Comparison of ENCODE assay signal across 8 mouse cellular contexts in genomic region chr17:26602371-26602885, GRCm38 (mm10). TPM values are rescaled to one million over a fixed set of nuclear protein-coding genes. Genes with fewer than 3 reads are reported as not detected.
DNase-seq lines count a peak whose midpoint lies in the region; ATAC-seq and TF ChIP-seq lines count a peak whose summit lies in the region.

No protein-coding gene starts in this region.

- H3K36me3 ChIP-seq in embryonic facial prominence, embryonic 12.5 days: peaks cover 5% of the 10 kb centered on the region; the same call in 1 of the 2 replicates
- H3K36me3 ChIP-seq in embryonic facial prominence, embryonic 10.5 days (replicated peaks): peaks cover 40% of the 10 kb centered on the region
- peaks cover 7% of the 10 kb centered on the region for H3K36me3 ChIP-seq in intestine, postnatal 0 days (ENCODE audit: control insufficient read depth, insufficient read depth)
- 0 out of 2 replicates have a peak, but pooled peaks cover 4% of the 10 kb centered on the region for H3K36me3 ChIP-seq in lung, embryonic 15.5 days

- H3K9me3 ChIP-seq in embryonic facial prominence, embryonic 12.5 days: no peaks in the 10 kb centered on the region
- H3K9me3 ChIP-seq in embryonic facial prominence, embryonic 10.5 days: no peaks in the 10 kb centered on the region
- H3K9me3 ChIP-seq in intestine, postnatal 0 days (ENCODE audit: control insufficient read depth): no peaks in the 10 kb centered on the region
- H3K9me3 ChIP-seq in lung, embryonic 15.5 days: no peaks in the 10 kb centered on the region

- H3K27ac ChIP-seq in embryonic facial prominence, embryonic 12.5 days: 0 out of 2 replicates have a peak overlapping the region, but pooled peaks have one; percentile 23
- no peak overlapping the region for H3K27ac ChIP-seq in embryonic facial prominence, embryonic 10.5 days (replicated peaks)
- peak overlapping the region; percentile 8; the same call in 1 of the 2 replicates for H3K27ac ChIP-seq in intestine, postnatal 0 days (ENCODE audit: low read depth, low read length)
- peak overlapping the region; percentile 63 for H3K27ac ChIP-seq in lung, embryonic 15.5 days

- H3K4me2 ChIP-seq in embryonic facial prominence, embryonic 12.5 days (replicated peaks): no peak overlapping the region
- no peak overlapping the region for H3K4me2 ChIP-seq in intestine, postnatal 0 days (replicated peaks; ENCODE audit: low read depth)
- H3K4me2 ChIP-seq in lung, embryonic 15.5 days: no peak overlapping the region

- no peak overlapping the region for H3K4me3 ChIP-seq in embryonic facial prominence, embryonic 12.5 days
- H3K4me3 ChIP-seq in embryonic facial prominence, embryonic 10.5 days: no peak overlapping the region
- H3K4me3 ChIP-seq in intestine, postnatal 0 days (ENCODE audit: low read depth, low read length): no peak overlapping the region
- H3K4me3 ChIP-seq in lung, embryonic 15.5 days: no peak overlapping the region

- 72% methylated on average over 12 of the region's 12 CpGs for WGBS in embryonic facial prominence, embryonic 12.5 days
- 78% methylated on average over 12 of the region's 12 CpGs for whole genome bisulfite sequencing in embryonic facial prominence, embryonic 10.5 days
- 62% methylated on average over 12 of the region's 12 CpGs for WGBS in intestine, postnatal 0 days
- 58% methylated on average over 12 of the region's 12 CpGs for WGBS in lung, embryonic 15.5 days

- no peaks in the 10 kb centered on the region for H3K27me3 ChIP-seq in embryonic facial prominence, embryonic 12.5 days
- H3K27me3 ChIP-seq in embryonic facial prominence, embryonic 10.5 days (replicated peaks; ENCODE audit: low read depth, poor library complexity, severe bottlenecking): no peaks in the 10 kb centered on the region
- H3K27me3 ChIP-seq in intestine, postnatal 0 days (replicated peaks; ENCODE audit: control insufficient read depth, insufficient read depth, low read length): no peaks in the 10 kb centered on the region
- no peaks in the 10 kb centered on the region for H3K27me3 ChIP-seq in lung, embryonic 15.5 days

- peaks cover 20% of the 10 kb centered on the region for H3K4me1 ChIP-seq in embryonic facial prominence, embryonic 12.5 days
- H3K4me1 ChIP-seq in embryonic facial prominence, embryonic 10.5 days: peaks cover 23% of the 10 kb centered on the region
- no peaks in the 10 kb centered on the region for H3K4me1 ChIP-seq in intestine, postnatal 0 days (replicated peaks; ENCODE audit: control insufficient read depth, insufficient read depth, low read length)
- peaks cover 26% of the 10 kb centered on the region for H3K4me1 ChIP-seq in lung, embryonic 15.5 days

- TF ChIP-seq CTCF in intestine, postnatal 0 days (IDR thresholded peaks at IDR 0.05; ENCODE audit: low read depth): no peak

- DNase-seq in embryonic facial prominence, embryonic 10.5 days (ENCODE audit: low spot score): no peak
- peak; percentile 55 for DNase-seq in NIH3T3 (ENCODE audit: low read depth)
- peak; percentile 64 for DNase-seq in gastrocnemius, postnatal 10 days
- DNase-seq in thymus, postnatal 0 days (ENCODE audit: low spot score): no peak
- DNase-seq in embryo, embryonic 9.5 days (ENCODE audit: extremely low spot score): no peak

- ATAC-seq in embryonic facial prominence, embryonic 12.5 days (ENCODE audit: insufficient number of reproducible peaks, insufficient read depth, low FRiP score, low TSS enrichment): no peak
- no peak for ATAC-seq in intestine, postnatal 0 days
- ATAC-seq in lung, embryonic 15.5 days (ENCODE audit: borderline replicate concordance, extremely low read depth, low FRiP score, low TSS enrichment): no peak

- no peak overlapping the region for H3K9ac ChIP-seq in embryonic facial prominence, embryonic 12.5 days
- no peak overlapping the region for H3K9ac ChIP-seq in intestine, postnatal 0 days (ENCODE audit: low read depth, low read length)
- no peak overlapping the region for H3K9ac ChIP-seq in lung, embryonic 15.5 days

RNA-seq across cellular contexts. Expression of gene Dusp1, which starts 40.5 kb away (rescaled TPM):
- 19.4 and 20.6 TPM in 2 replicates for polyA plus RNA-seq in embryonic facial prominence, embryonic 12.5 days (2016; fragmentation: Nextera tagmentation; extraction: Ambion mirVana)
- 22.5 and 23.3 TPM in 2 replicates for polyA plus RNA-seq in embryonic facial prominence, embryonic 10.5 days (2016; fragmentation: Nextera tagmentation; extraction: Ambion mirVana)
- total RNA-seq in gastrocnemius, postnatal 10 days (2021): 10 to 100 TPM; 40.3 to 43.3 TPM
- 18.9 and 19.4 TPM in 2 replicates for polyA plus RNA-seq in intestine, postnatal 0 days (2015; fragmentation: Nextera tagmentation; extraction: Ambion mirVana)
- polyA plus RNA-seq in lung, embryonic 15.5 days (2015; fragmentation: Nextera tagmentation; extraction: Ambion mirVana): 23.1 and 25.9 TPM in 2 replicates
- 22.4 and 26.4 TPM in 2 replicates for polyA plus RNA-seq in thymus, postnatal 0 days (2015; fragmentation: Nextera tagmentation; extraction: Ambion mirVana)

RNA-seq across cellular contexts. Expression of gene Ergic1, which starts 41.1 kb away (rescaled TPM):
- polyA plus RNA-seq in embryonic facial prominence, embryonic 12.5 days (2016; fragmentation: Nextera tagmentation; extraction: Ambion mirVana): 102 and 103 TPM in 2 replicates
- 107 and 109 TPM in 2 replicates for polyA plus RNA-seq in embryonic facial prominence, embryonic 10.5 days (2016; fragmentation: Nextera tagmentation; extraction: Ambion mirVana)
- total RNA-seq in gastrocnemius, postnatal 10 days (2021): 100 to 1,000 TPM; 115 to 117 TPM
- polyA plus RNA-seq in intestine, postnatal 0 days (2015; fragmentation: Nextera tagmentation; extraction: Ambion mirVana): 48.6 TPM in 2 replicates
- 97.3 and 102 TPM in 2 replicates for polyA plus RNA-seq in lung, embryonic 15.5 days (2015; fragmentation: Nextera tagmentation; extraction: Ambion mirVana)
- 64.6 and 70.2 TPM in 2 replicates for polyA plus RNA-seq in thymus, postnatal 0 days (2015; fragmentation: Nextera tagmentation; extraction: Ambion mirVana)

Comparison
In these comparisons a context has a peak if more than half of its experiments do, and no peak if none do; other contexts are left out.
1. DNase-seq: peak in NIH3T3 (single experiment) and gastrocnemius, postnatal 10 days (single experiment); none in embryonic facial prominence, embryonic 10.5 days (single experiment), thymus, postnatal 0 days (single experiment) and embryo, embryonic 9.5 days (single experiment).